Mouse (Mus musculus): ENCODE data around the gene Hdhd3.

DNA sequence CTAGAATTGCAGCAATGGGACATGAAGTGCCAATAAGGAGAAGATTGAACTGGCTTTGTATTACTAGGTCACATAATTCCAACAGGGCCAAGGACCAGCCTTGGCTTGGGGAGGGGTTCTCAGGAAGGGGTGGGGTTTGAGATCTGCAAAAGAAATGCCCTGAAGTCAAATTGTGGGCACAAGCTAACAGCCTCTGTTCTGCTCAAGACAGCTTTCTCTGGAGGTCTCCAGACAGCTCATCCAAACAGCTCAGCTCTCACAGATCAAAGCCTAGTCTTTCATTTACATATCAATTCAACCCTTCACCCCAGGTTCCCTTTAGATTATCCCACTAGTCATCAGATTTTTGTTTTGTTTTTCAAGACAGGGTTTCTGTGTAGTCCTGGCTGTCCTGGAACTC lies 41.5 kb upstream of the Hdhd3 start:
- TF ChIP-seq CTCF (IDR thresholded peaks at IDR 0.05; ENCODE audit: insufficient read depth, low read length) (no peak), POLR2A (IDR thresholded peaks at IDR 0.05; ENCODE audit: borderline replicate concordance, extremely low read depth, low read depth, low read length) (no peak)
